Mouse (Mus musculus) embryonic facial prominence, embryonic 14.5 days (tissue): ENCODE measurements around the gene Rpp21. TPM values are rescaled to one million over a fixed set of nuclear protein-coding genes. Genes with fewer than 3 reads are reported as not detected.

ENCODE experiments used
- ATAC-seq: fragments of 200-750 bp; cut with Nextera tagmentation; 2 replicates; pipeline ENCODE4 v1.8.0; 2017; ENCODE audit warnings: low read depth, moderate number of reproducible peaks, moderate TSS enrichment
- DNase-seq: peaks from one replicate; pipeline ENCODE4 v3.0.0-alpha.2; 2015; ENCODE audit warnings: low spot score
- H3K27ac ChIP-seq: fragments of 300-500 bp; sonication (generic); replicated peaks from 2 replicates; pipeline ENCODE4 v1.5.1; 2014; ENCODE audit warnings: low read depth, mild to moderate bottlenecking, low read length, moderate library complexity
- H3K27me3 ChIP-seq: fragments of 300-500 bp; sonication (generic); replicated peaks from 2 replicates; pipeline ENCODE4 v1.6.1; 2014; ENCODE audit warnings: low read length; ENCODE audit not compliant: control insufficient read depth, insufficient read depth
- H3K36me3 ChIP-seq: fragments of 300-500 bp; sonication (generic); 2 replicates; pipeline ENCODE4 v1.6.1; 2014; ENCODE audit warnings: low read length, mixed read lengths; ENCODE audit not compliant: control insufficient read depth, insufficient read depth
- H3K4me1 ChIP-seq: fragments of 300-500 bp; sonication (generic); 2 replicates; pipeline ENCODE4 v1.6.1; 2014; ENCODE audit warnings: antibody characterized with exemption, low read length; ENCODE audit not compliant: control insufficient read depth, insufficient read depth
- H3K4me2 ChIP-seq: fragments of 300-500 bp; sonication (generic); 2 replicates; pipeline ENCODE4 v1.6.1; 2014; ENCODE audit warnings: low read depth, mild to moderate bottlenecking, low read length, moderate library complexity, mixed read lengths
- H3K4me3 ChIP-seq: fragments of 300-500 bp; sonication (generic); 2 replicates; pipeline ENCODE4 v1.5.1; 2014; ENCODE audit warnings: low read depth, mild to moderate bottlenecking, low read length
- H3K9ac ChIP-seq: fragments of 300-500 bp; sonication (generic); 2 replicates; pipeline ENCODE4 v1.6.1; 2014; ENCODE audit warnings: low read depth, mild to moderate bottlenecking, low read length, moderate library complexity, mixed read lengths
- H3K9me3 ChIP-seq: fragments of 300-500 bp; sonication (generic); 2 replicates; pipeline ENCODE4 v1.6.1; 2016; ENCODE audit warnings: low read length; ENCODE audit not compliant: control insufficient read depth
- WGBS: fragments of 180-500 bp; shearing (Covaris S2); extraction: QIAGEN DNeasy Blood & Tissue Kit; methylation state at CpG from one replicate; pipeline ENCODE4 v1.1.7; 2014; 5-methylcytosine and 5-hydroxymethylcytosine counted together
- polyA plus RNA-seq: library from polyadenylated mRNA; unstranded; fragments of >200 nt; fragmentation: Nextera tagmentation; extraction: Ambion mirVana; gene quantifications from 2 replicates; pipeline ENCODE4 v1.2.1, GENCODE M21; 2014

Gene Rpp21
- 95.5 and 103 TPM in 2 replicates for polyA plus RNA-seq

GRCm38 (mm10) chr17:36257969-36258368 is at the start of gene Rpp21:
Gene Rpp21, minus strand, starts transcription at chr17:36258069.
- peak within 1 kb of the TSS; percentile 84 for H3K4me3 ChIP-seq
- peaks cover 45% of the 10 kb centered on the region for H3K36me3 ChIP-seq

GRCm38 (mm10) chr17:36286390-36286789 is 28.5 kb upstream of the Rpp21 start, which contains the start of gene H2-M10.2:
Gene H2-M10.2, minus strand, starts transcription at chr17:36286490.
- ATAC-seq = no peak
- Histone ChIP-seq H3K36me3 (peaks cover 14% of the 10 kb centered on the region; the same call in 1 of the 2 replicates), H3K4me2 (no peak within 1 kb of the TSS), H3K27me3 (no peaks in the 10 kb centered on the region), H3K4me3 (no peak within 1 kb of the TSS), H3K9ac (no peak within 1 kb of the TSS), H3K27ac (no peak within 1 kb of the TSS), H3K9me3 (peaks cover 13% of the 10 kb centered on the region), H3K4me1 (no peaks in the 10 kb centered on the region)
- DNase-seq = no peak
- 87% methylated on average over 2 of the region's 2 CpGs for WGBS

More at GRCm38 (mm10) chr17:36257969-36258368, at the start of gene Rpp21:
- Histone ChIP-seq H3K4me2 (peak within 1 kb of the TSS; percentile 57), H3K9me3 (no peaks in the 10 kb centered on the region), H3K9ac (peak within 1 kb of the TSS; percentile 83), H3K4me1 (no peaks in the 10 kb centered on the region; the same call in 1 of the 2 replicates), H3K27me3 (no peaks in the 10 kb centered on the region), H3K27ac (peak within 1 kb of the TSS; percentile 80)
- ATAC-seq (no peak), DNase-seq (no peak)
- WGBS = 47% methylated on average over 6 of the region's 6 CpGs

GRCm38 (mm10) chr17:36281521-36282245 is 23.8 kb upstream of the Rpp21 start:
- no peak overlapping the region for H3K9ac ChIP-seq
- DNase-seq = no peak
- H3K4me3 ChIP-seq = no peak overlapping the region
- H3K4me1 ChIP-seq = no peaks in the 10 kb centered on the region
- peaks cover 13% of the 10 kb centered on the region for H3K9me3 ChIP-seq
- WGBS = 96% methylated on average over 4 of the region's 4 CpGs
- H3K4me2 ChIP-seq = no peak overlapping the region
- H3K36me3 ChIP-seq = peaks cover 45% of the 10 kb centered on the region
- ATAC-seq = no peak
- H3K27ac ChIP-seq = no peak overlapping the region
- no peaks in the 10 kb centered on the region for H3K27me3 ChIP-seq

- H3K36me3 ChIP-seq = peaks cover 41% of the 10 kb centered on the region
- H3K4me2 ChIP-seq = no peak overlapping the region
- H3K9ac ChIP-seq = no peak overlapping the region
- H3K4me1 ChIP-seq = peaks cover 14% of the 10 kb centered on the region
- no peak overlapping the region for H3K4me3 ChIP-seq
- WGBS = 93% methylated on average over 4 of the region's 4 CpGs
- no peaks in the 10 kb centered on the region for H3K9me3 ChIP-seq
- H3K27me3 ChIP-seq = no peaks in the 10 kb centered on the region
- ATAC-seq = no peak
- DNase-seq = no peak
- H3K27ac ChIP-seq = no peak overlapping the region
These were observed 16.9 kb upstream of the Rpp21 start for GRCm38 (mm10) chr17:36274776-36275175.

- DNase-seq (no peak), ATAC-seq (no peak)
- Histone ChIP-seq H3K9ac (no peak overlapping the region), H3K4me2 (peak overlapping the region; percentile 23; the same call in 1 of the 2 replicates), H3K4me3 (no peak overlapping the region), H3K4me1 (peaks cover 14% of the 10 kb centered on the region), H3K36me3 (peaks cover 32% of the 10 kb centered on the region), H3K9me3 (no peaks in the 10 kb centered on the region), H3K27ac (no peak overlapping the region), H3K27me3 (no peaks in the 10 kb centered on the region)
- WGBS = 88% methylated on average over 4 of the region's 4 CpGs
These were observed 15.9 kb upstream of the Rpp21 start for GRCm38 (mm10) chr17:36273796-36274195.

- Histone ChIP-seq H3K4me2 (peak overlapping the region; percentile 94), H3K9ac (peak overlapping the region; percentile 98), H3K9me3 (no peaks in the 10 kb centered on the region), H3K27ac (no peak overlapping the region), H3K36me3 (peaks cover 33% of the 10 kb centered on the region), H3K27me3 (no peaks in the 10 kb centered on the region), H3K4me1 (peaks cover 14% of the 10 kb centered on the region), H3K4me3 (peak overlapping the region; percentile 90)
- WGBS = 87% methylated on average over 9 of the region's 9 CpGs
- no peak for ATAC-seq
- no peak for DNase-seq
These were observed 14.9 kb upstream of the Rpp21 start for GRCm38 (mm10) chr17:36272643-36273366.

- H3K36me3 ChIP-seq = peaks cover 43% of the 10 kb centered on the region
- peak; percentile 87 for ATAC-seq
- H3K4me3 ChIP-seq = peak within 1 kb of the TSS; percentile 90
- DNase-seq = peak; percentile 91
- no peaks in the 10 kb centered on the region for H3K9me3 ChIP-seq
- H3K4me1 ChIP-seq = peaks cover 14% of the 10 kb centered on the region
- peak within 1 kb of the TSS; percentile 94 for H3K4me2 ChIP-seq
- 2% methylated on average over 24 of the region's 43 CpGs for WGBS
- H3K9ac ChIP-seq = peak within 1 kb of the TSS; percentile 98
- H3K27me3 ChIP-seq = no peaks in the 10 kb centered on the region
- H3K27ac ChIP-seq = peak within 1 kb of the TSS; percentile 94
These were observed 13.9 kb upstream of the Rpp21 start, which contains the start of gene Trim39 for GRCm38 (mm10) chr17:36271586-36272256. Gene Trim39, minus strand, starts transcription at chr17:36272247.

- 0% methylated on average over 18 of the region's 84 CpGs for WGBS
- H3K36me3 ChIP-seq = peaks cover 43% of the 10 kb centered on the region
- ATAC-seq = peak; percentile 95
- DNase-seq = peak; percentile 93
- peak overlapping the region; percentile 94 for H3K4me2 ChIP-seq
- peaks cover 14% of the 10 kb centered on the region for H3K4me1 ChIP-seq
- H3K27me3 ChIP-seq = no peaks in the 10 kb centered on the region
- H3K9me3 ChIP-seq = no peaks in the 10 kb centered on the region
- peak overlapping the region; percentile 98 for H3K9ac ChIP-seq
- peak overlapping the region; percentile 94 for H3K27ac ChIP-seq
- H3K4me3 ChIP-seq = peak overlapping the region; percentile 90
These were observed 13.2 kb upstream of the Rpp21 start for GRCm38 (mm10) chr17:36270956-36271585.
